Mouse (Mus musculus): ENCODE data around the gene Hsd17b6. TPM values are rescaled to one million over a fixed set of nuclear protein-coding genes. Genes with fewer than 3 reads are reported as not detected.

The Hsd17b6 gene
- polyA plus RNA-seq, 1 experiment: 1.4 TPM

- H3K4me1 ChIP-seq (ENCODE audit: control insufficient read depth, insufficient read depth, low read length): no peaks in the 10 kb centered on the region
- 93% methylated on average over 1 of the region's 1 CpGs for WGBS
- H3K4me3 ChIP-seq (replicated peaks; ENCODE audit: control insufficient read depth, low read depth, low read length): no peak overlapping the region
- no peak overlapping the region for H3K27ac ChIP-seq (ENCODE audit: control insufficient read depth, insufficient read depth, low read depth, low read length, poor library complexity)
- peak; percentile 47; the same call in 1 of the 2 replicates for TF ChIP-seq CTCF (IDR thresholded peaks at IDR 0.05; ENCODE audit: control insufficient read depth, insufficient read depth, low read length)
- TF ChIP-seq POLR2A (IDR thresholded peaks at IDR 0.05; ENCODE audit: borderline replicate concordance, control insufficient read depth, low read depth, low read length): no peak
Measured at GRCm38 (mm10) chr10:127998260-127998659, 9.2 kb downstream of the Hsd17b6 start.

GRCm38 (mm10) chr10:127996690-127997089 is 10.7 kb downstream of the Hsd17b6 start:
- no peak for TF ChIP-seq CTCF (IDR thresholded peaks at IDR 0.05; ENCODE audit: control insufficient read depth, insufficient read depth, low read length)
- no peak for TF ChIP-seq POLR2A (IDR thresholded peaks at IDR 0.05; ENCODE audit: borderline replicate concordance, control insufficient read depth, low read depth, low read length)
- H3K27ac ChIP-seq (ENCODE audit: control insufficient read depth, insufficient read depth, low read depth, low read length, poor library complexity): no peak overlapping the region
- no peak overlapping the region for H3K4me3 ChIP-seq (replicated peaks; ENCODE audit: control insufficient read depth, low read depth, low read length)
- WGBS: 79% methylated on average over 3 of the region's 3 CpGs
- H3K4me1 ChIP-seq (ENCODE audit: control insufficient read depth, insufficient read depth, low read length): no peaks in the 10 kb centered on the region

- TF ChIP-seq CTCF (IDR thresholded peaks at IDR 0.05; ENCODE audit: control insufficient read depth, insufficient read depth, low read length): no peak
- no peak for TF ChIP-seq POLR2A (IDR thresholded peaks at IDR 0.05; ENCODE audit: borderline replicate concordance, control insufficient read depth, low read depth, low read length)
- 75% methylated on average over 8 of the region's 8 CpGs for WGBS
- no peak overlapping the region for H3K4me3 ChIP-seq (replicated peaks; ENCODE audit: control insufficient read depth, low read depth, low read length)
- no peak overlapping the region for H3K27ac ChIP-seq (ENCODE audit: control insufficient read depth, insufficient read depth, low read depth, low read length, poor library complexity)
- H3K4me1 ChIP-seq (ENCODE audit: control insufficient read depth, insufficient read depth, low read length): no peaks in the 10 kb centered on the region
Measured at GRCm38 (mm10) chr10:127985601-127986000, 21.8 kb downstream of the Hsd17b6 start.

- Histone ChIP-seq H3K4me3 (replicated peaks; ENCODE audit: control insufficient read depth, low read depth, low read length) (no peak overlapping the region), H3K4me1 (ENCODE audit: control insufficient read depth, insufficient read depth, low read length) (no peaks in the 10 kb centered on the region), H3K27ac (ENCODE audit: control insufficient read depth, insufficient read depth, low read depth, low read length, poor library complexity) (no peak overlapping the region)
- no peak for TF ChIP-seq CTCF (IDR thresholded peaks at IDR 0.05; ENCODE audit: control insufficient read depth, insufficient read depth, low read length)
- no peak for TF ChIP-seq POLR2A (IDR thresholded peaks at IDR 0.05; ENCODE audit: borderline replicate concordance, control insufficient read depth, low read depth, low read length)
- 73% methylated on average over 5 of the region's 5 CpGs for WGBS
Measured at GRCm38 (mm10) chr10:127984650-127985049, 22.8 kb downstream of the Hsd17b6 start.

GRCm38 (mm10) chr10:127975503-127975902 is 31.9 kb downstream of the Hsd17b6 start:
- H3K4me3 ChIP-seq (replicated peaks; ENCODE audit: control insufficient read depth, low read depth, low read length): no peak overlapping the region
- H3K4me1 ChIP-seq (ENCODE audit: control insufficient read depth, insufficient read depth, low read length): no peaks in the 10 kb centered on the region; the same call in 1 of the 2 replicates
- H3K27ac ChIP-seq (ENCODE audit: control insufficient read depth, insufficient read depth, low read depth, low read length, poor library complexity): no peak overlapping the region
- TF ChIP-seq POLR2A (IDR thresholded peaks at IDR 0.05; ENCODE audit: borderline replicate concordance, control insufficient read depth, low read depth, low read length) (no peak), CTCF (IDR thresholded peaks at IDR 0.05; ENCODE audit: control insufficient read depth, insufficient read depth, low read length) (no peak)
- 42% methylated on average over 1 of the region's 1 CpGs for WGBS

GRCm38 (mm10) chr10:127974062-127974461 is 33.3 kb downstream of the Hsd17b6 start:
- Histone ChIP-seq H3K27ac (ENCODE audit: control insufficient read depth, insufficient read depth, low read depth, low read length, poor library complexity) (no peak overlapping the region), H3K4me3 (replicated peaks; ENCODE audit: control insufficient read depth, low read depth, low read length) (no peak overlapping the region), H3K4me1 (ENCODE audit: control insufficient read depth, insufficient read depth, low read length) (no peaks in the 10 kb centered on the region; the same call in 1 of the 2 replicates)
- no peak for TF ChIP-seq POLR2A (IDR thresholded peaks at IDR 0.05; ENCODE audit: borderline replicate concordance, control insufficient read depth, low read depth, low read length)
- TF ChIP-seq CTCF (IDR thresholded peaks at IDR 0.05; ENCODE audit: control insufficient read depth, insufficient read depth, low read length): no peak
- 45% methylated on average over 3 of the region's 3 CpGs for WGBS

- Histone ChIP-seq H3K27ac (ENCODE audit: control insufficient read depth, insufficient read depth, low read depth, low read length, poor library complexity) (no peak overlapping the region), H3K4me3 (replicated peaks; ENCODE audit: control insufficient read depth, low read depth, low read length) (no peak overlapping the region), H3K4me1 (ENCODE audit: control insufficient read depth, insufficient read depth, low read length) (no peaks in the 10 kb centered on the region)
- TF ChIP-seq POLR2A (IDR thresholded peaks at IDR 0.05; ENCODE audit: borderline replicate concordance, control insufficient read depth, low read depth, low read length): no peak
- TF ChIP-seq CTCF (IDR thresholded peaks at IDR 0.05; ENCODE audit: control insufficient read depth, insufficient read depth, low read length): no peak
- 50% methylated on average over 3 of the region's 3 CpGs for WGBS
Measured at GRCm38 (mm10) chr10:127971135-127971534, 36.3 kb downstream of the Hsd17b6 start.

GRCm38 (mm10) chr10:127970359-127970831 is 37.0 kb downstream of the Hsd17b6 start:
- Histone ChIP-seq H3K27ac (ENCODE audit: control insufficient read depth, insufficient read depth, low read depth, low read length, poor library complexity) (no peak overlapping the region), H3K4me3 (replicated peaks; ENCODE audit: control insufficient read depth, low read depth, low read length) (no peak overlapping the region), H3K4me1 (ENCODE audit: control insufficient read depth, insufficient read depth, low read length) (no peaks in the 10 kb centered on the region)
- WGBS: 65% methylated on average over 3 of the region's 3 CpGs
- no peak for TF ChIP-seq CTCF (IDR thresholded peaks at IDR 0.05; ENCODE audit: control insufficient read depth, insufficient read depth, low read length)
- TF ChIP-seq POLR2A (IDR thresholded peaks at IDR 0.05; ENCODE audit: borderline replicate concordance, control insufficient read depth, low read depth, low read length): no peak

GRCm38 (mm10) chr10:127969820-127970219 is 37.6 kb downstream of the Hsd17b6 start:
- no peak overlapping the region for H3K27ac ChIP-seq (ENCODE audit: control insufficient read depth, insufficient read depth, low read depth, low read length, poor library complexity)
- H3K4me1 ChIP-seq (ENCODE audit: control insufficient read depth, insufficient read depth, low read length): no peaks in the 10 kb centered on the region
- WGBS: 59% methylated on average over 4 of the region's 4 CpGs
- H3K4me3 ChIP-seq (replicated peaks; ENCODE audit: control insufficient read depth, low read depth, low read length): no peak overlapping the region
- no peak for TF ChIP-seq CTCF (IDR thresholded peaks at IDR 0.05; ENCODE audit: control insufficient read depth, insufficient read depth, low read length)

Data from bone marrow, adult 2 months (tissue).